Mouse (Mus musculus) embryonic fibroblast, embryonic 13.5 days (primary cell): ENCODE results near the gene Qsox2.

Experiments
- CTCF ChIP-seq: IDR thresholded peaks from 2 replicates; pipeline ENCODE4 v1.5.1; 2011; ENCODE audit warnings: mild to moderate bottlenecking, control low read depth, low read length, moderate library complexity, borderline replicate concordance; ENCODE audit not compliant: insufficient read depth
- POLR2A ChIP-seq: IDR thresholded peaks from 2 replicates; pipeline ENCODE4 v1.6.1; 2011; ENCODE audit warnings: low read depth, mild to moderate bottlenecking, control low read depth, low read length, moderate library complexity

DNA sequence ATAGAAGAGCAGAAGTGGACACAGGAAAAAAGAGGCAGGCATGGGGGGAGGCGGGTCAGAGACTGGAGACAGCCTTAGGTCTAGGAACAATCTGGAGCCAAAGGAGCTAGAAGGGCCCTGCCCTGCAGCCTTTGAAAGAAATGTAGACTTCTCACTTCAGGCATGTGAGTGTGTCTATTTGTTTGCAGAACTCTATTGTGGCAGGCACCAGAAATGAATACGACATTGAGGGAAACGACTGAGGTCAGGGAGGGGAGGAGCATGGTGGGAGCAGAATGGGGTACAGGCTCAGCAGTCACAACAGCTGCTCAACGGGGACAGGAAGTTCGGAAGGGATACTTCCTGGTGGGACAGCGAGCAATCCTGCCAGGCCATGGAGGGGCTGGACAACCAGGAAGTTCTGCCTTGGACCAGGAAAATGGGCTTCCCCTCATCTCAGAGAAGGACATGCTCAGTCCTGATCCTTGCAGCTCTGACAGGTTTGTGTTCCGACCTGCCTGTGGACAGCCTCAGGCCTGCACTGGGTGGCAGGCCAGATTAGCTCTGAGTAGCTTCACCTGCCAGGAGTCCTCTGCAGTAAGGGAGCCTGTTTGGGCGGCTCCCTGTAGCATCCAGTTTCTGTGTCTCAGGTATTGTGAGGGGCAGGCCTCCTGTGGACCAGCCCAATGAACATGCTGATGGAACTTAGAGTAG is 15.3 kb upstream of the Qsox2 start:
- no peak for TF ChIP-seq CTCF
- TF ChIP-seq POLR2A, result no peak
